Mouse (Mus musculus): ENCODE data around the gene Pacsin2.
A peak's percentile ranks its signal among the peaks of the same experiment; 100 is the strongest.
"Not testable (repeated sequence)": the region's sequence is repeated elsewhere in the genome, so short reads cannot be mapped to it uniquely, and the experiment has no call there.

Pacsin2 gene

DNA sequence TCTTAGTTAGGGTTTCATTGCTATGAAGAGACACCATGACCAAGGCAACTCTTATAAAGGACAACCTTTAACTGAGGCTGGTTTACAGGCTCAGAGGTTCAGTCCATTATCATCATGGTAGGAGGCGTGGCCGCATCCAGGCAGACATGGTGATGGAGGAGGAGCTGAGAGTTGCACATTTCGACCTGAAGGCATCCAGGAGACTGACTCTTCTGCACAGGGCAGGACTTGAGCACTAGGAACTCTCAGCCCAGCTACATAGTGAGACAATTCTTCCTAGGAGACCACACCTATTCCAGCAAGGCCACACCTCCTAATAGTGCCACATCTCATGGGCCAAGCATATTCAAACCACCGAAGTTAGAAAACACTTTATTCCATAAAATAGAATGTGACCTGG is 15.4 kb upstream of the Pacsin2 start:
- DNase-seq (ENCODE audit: low spot score in 2 of 2) = no peak

GRCm38 (mm10) chr15:83478096-83478495 is 13.7 kb upstream of the Pacsin2 start:
- DNase-seq (ENCODE audit: low spot score in 2 of 2) = no peak

- no peak for DNase-seq (ENCODE audit: low spot score in 2 of 2)
These were observed 12.3 kb upstream of the Pacsin2 start for GRCm38 (mm10) chr15:83476593-83477273.

DNA sequence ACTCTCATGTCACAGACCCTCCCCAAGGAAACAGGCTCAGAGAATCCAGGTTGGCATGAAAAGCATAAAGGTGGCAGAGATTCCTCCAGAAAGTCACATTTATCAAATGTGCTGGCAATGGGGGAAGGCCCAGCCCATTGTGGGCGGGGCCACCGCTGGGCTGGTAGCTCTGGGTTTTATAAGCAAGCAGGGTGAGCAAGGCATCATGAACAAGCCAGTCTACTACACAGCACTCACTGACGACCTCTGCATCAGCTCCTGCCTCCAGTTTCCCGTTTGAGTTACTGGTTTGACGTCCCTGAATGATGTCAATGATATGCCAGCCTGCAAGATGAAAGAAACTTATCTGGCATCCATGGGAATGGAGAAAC is 10.0 kb upstream of the Pacsin2 start:
- no peak for DNase-seq (ENCODE audit: low spot score in 2 of 2)

DNA sequence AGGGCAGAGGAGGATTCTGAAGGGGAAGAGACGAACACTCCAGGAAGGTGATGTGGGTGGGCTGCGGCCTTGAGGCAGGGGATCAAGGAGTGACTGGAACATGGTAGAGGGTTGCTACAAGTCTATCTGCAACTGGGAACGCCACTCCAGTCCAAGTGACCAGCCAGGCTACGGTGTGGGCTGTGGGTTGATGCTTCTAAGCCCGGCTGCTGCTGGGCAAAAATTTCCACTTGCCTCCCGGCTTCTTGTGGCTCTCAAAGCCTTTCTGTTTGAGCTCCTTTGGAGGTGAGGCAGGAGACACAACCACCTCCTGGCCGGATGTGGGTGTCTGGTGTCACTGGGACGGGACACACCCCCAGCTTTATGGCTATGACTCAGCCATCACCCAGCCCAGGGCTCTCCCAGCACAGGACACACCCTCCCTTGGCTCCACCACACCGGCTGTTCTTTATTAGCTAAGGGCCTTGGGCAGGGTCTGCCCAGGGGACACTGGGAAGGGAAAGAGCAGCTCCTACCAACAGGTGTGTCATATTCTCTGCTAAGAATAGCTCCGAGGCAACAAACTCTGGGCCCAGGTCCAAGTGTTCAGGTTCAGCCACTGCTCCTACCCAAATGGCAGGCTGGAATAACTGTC is 9.5 kb upstream of the Pacsin2 start:
- no peak for DNase-seq (ENCODE audit: low spot score in 2 of 2)

DNA sequence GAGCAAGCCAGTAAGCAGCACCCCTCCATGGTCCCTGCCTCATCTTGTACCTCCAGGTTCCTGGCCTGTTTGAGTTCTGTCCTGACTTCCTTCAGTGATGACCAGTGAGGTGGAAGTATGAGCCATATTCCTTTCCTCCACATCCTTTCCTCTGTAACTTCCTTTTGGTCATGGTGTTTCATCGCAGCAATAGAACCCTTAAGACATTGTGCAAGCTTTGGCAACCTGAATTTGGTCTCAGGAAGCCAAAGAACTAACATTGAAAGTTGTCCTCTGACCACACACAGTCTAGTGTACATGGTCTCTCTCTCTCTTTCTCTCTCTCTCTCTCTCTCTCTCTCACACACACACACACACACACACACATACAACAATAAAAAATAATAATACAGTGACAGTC is 8.8 kb upstream of the Pacsin2 start:
- DNase-seq (ENCODE audit: low spot score in 2 of 2) = no peak

DNA sequence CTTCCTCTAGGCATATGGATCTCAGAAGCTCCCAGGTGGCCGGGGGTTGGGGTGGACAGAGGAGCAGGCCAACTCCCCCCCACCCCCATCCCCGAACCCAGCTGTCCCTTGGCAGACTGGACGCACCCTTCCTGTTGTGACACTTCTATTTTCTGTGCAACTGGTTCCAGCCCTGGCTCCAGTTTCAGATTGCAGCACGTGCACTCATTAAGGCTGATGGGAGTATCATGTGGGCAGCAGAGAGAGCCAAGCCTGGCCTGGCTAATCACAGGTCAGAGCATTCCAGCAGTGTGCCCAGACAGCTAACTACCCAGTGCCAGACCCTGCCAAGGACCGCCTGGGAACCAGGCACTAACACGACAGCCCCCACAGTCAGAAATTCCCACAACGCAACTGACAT is 7.1 kb upstream of the Pacsin2 start:
- DNase-seq (ENCODE audit: low spot score in 2 of 2) = peak in 1 of 2 experiments; percentile 56

GRCm38 (mm10) chr15:83470443-83470842 is 6.0 kb upstream of the Pacsin2 start:
- no peak for DNase-seq (ENCODE audit: low spot score in 2 of 2)

GRCm38 (mm10) chr15:83469279-83469821 is 4.9 kb upstream of the Pacsin2 start:
- DNase-seq (ENCODE audit: low spot score in 2 of 2) = no peak

- no peak for DNase-seq (ENCODE audit: low spot score in 2 of 2)
These were observed 3.0 kb upstream of the Pacsin2 start for GRCm38 (mm10) chr15:83467232-83467966.

- no peak for DNase-seq (ENCODE audit: low spot score in 2 of 2)
These were observed 1.9 kb upstream of the Pacsin2 start for GRCm38 (mm10) chr15:83466331-83466730.

DNA sequence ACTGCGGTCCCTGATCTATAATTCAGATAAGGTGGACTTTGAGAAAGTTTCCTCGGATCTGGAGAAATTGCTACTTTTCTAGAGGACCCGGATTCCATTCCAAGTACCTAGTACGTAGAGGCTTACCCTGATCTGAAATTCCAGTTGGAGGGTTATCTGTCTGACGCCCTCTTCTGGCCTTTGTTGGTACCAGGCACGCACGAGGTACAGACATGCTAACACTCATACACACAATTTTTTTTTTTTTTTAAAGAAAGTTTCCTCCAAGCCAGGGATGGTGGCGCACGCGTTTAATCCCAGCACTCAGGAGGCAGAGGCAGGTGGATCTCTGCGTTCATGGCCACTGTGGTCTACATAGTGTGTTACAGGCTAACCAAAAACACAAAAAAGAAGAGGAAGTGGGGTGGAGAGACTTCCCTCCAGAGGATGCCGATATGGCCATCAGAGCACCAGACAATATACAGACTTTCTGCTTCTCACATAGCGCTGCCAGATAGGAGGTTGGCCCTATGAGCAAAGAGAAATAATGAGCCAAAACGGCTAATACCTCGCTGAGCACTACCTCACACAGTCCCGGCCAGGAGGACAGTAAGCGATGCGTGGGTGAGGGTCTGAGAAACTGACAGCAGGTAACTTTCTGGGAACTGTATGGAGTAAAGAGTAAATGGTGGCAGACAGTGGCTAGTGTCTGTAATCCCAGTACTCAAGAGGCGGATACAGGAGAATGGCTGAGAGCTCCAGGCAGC is 672 bp upstream of the Pacsin2 start:
- DNase-seq (ENCODE audit: low spot score in 2 of 2) = no peak

DNA sequence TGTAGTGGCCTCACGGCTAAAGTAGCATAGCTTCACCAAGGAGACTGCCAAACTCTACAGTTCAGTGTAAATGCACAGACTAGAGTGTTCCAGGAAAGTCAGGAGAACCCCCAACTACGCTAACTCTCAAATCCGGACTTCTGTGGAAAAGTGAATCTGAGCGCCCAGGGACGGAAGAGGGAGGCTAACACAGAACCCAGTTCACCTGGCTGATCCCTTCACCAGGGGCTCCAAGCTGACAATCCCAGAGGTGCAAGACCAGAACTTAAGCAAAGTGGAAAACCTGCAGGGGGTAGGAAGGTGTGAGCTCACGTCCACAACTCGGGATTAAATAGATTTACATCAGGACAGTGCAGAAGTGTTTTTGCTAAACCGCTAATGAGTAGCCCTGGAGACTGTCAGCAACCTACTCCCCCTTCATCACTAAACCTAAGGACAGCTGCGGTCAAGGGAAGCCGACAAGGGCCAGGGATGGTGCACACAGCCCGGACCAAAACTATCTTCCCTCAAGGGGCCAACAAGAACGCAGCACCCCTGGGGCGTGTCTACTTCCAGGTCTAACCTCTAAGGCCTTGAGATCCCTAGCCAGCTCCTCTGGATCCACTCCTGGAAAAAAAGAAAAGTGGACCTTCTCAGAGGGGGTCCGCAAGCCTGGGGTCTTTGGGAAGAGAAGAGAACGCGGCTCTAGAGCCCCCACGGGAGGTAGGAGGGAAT is 880 bp downstream of the Pacsin2 start:
- DNase-seq (ENCODE audit: low spot score in 2 of 2) = no peak

DNA sequence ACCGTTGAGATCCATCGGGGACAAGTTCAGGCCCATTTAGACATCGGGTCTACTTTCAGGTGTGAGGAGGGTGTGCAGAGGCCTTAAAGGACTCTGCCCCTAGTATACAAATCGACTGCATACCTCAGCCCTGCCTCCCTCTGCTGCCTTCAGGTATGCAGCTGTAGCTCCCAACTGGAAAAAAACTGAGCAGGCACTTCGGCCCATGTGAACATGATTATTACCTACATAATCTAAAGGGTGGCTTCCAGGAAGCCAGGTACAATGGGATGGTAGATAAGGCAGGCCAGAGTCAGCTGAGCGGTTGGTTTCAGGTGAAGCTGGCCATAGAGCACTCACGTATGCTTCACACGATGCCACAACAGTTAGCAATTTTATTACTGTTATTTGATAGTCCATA is 2.1 kb downstream of the Pacsin2 start:
- not testable (repeated sequence) for DNase-seq (ENCODE audit: low spot score in 2 of 2)

GRCm38 (mm10) chr15:83460891-83461290 is 3.5 kb downstream of the Pacsin2 start:
- DNase-seq (ENCODE audit: low spot score in 2 of 2) = no peak

DNA sequence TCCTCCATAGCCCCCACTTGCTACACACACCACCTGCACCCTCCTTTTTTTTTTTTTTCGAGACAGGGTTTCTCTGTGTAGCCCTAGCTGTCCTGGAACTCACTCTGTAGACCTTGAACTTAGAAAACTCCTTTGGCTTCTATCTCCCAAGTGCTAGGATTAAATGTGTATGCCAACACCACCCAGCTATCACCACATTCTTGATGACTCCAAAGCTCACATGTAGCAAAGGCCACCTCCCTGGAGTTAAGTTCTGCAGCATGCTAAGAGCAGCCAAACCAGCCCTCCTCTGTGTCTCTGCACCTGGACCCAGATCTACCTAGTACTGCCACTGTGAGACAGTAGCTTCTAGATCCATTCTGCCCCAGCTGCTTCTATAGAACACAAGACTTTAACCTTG is 6.9 kb downstream of the Pacsin2 start:
- no peak for DNase-seq (ENCODE audit: low spot score in 2 of 2)

DNA sequence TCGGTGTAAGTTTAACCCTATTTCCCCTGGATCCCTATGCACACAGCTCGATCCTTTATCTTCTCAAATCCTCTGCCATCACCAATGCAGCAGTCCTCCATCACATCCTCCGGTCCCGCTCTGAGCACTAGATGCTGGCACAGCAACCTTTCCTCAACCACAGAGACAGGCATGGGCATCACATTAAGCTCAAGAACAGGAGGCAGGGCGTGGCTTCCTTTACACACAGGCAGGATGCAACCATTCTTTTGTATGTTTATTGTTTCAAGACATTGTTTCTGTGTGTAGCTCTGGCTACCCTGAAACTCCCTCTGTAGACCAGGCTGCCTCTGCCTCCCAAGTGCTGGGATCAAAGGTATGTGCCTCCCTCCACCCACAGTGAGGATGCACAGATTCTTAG is 8.8 kb downstream of the Pacsin2 start:
- DNase-seq (ENCODE audit: low spot score in 2 of 2) = no peak

- DNase-seq (ENCODE audit: low spot score in 2 of 2) = no peak
These were observed 9.4 kb downstream of the Pacsin2 start for GRCm38 (mm10) chr15:83455034-83455433.

DNA sequence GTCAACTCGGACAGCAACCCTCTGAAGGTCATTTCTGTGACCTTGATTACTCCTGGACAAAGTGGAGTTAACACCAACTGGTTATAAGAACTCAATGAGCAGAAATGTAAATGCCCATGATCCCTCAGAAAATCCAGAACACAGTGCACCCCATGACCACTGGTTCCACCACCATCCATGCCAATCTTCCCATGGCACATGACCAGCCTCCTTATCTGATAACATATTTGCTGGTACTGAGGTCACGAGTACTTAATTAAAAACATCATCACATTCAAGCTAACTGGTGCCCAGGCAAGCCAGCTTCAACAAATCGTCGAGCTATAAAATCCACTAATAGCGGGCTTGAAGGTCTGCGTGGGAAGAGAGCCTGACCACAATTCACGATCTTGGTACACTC is 10.0 kb downstream of the Pacsin2 start:
- DNase-seq (ENCODE audit: low spot score in 2 of 2) = no peak

DNA sequence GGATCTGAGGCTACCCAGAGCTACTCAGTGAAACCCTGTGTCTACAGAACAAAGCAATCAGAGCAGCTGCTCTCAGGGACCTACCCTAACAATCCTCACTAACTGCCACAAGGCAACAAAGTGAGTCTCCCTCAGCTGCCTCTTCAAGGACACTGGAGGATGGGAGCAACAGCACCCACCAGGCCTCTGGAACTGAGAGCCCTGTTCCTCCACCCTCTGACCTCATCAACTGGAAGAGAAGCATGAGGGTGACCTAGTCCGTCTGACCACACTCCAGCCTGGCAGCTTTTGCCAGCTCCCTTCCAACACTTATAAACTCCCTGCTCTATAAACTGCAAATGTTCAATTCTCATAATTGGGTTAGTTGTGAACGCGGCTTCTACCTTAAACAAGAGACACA is 10.5 kb downstream of the Pacsin2 start:
- no peak for DNase-seq (ENCODE audit: low spot score in 2 of 2)

DNA sequence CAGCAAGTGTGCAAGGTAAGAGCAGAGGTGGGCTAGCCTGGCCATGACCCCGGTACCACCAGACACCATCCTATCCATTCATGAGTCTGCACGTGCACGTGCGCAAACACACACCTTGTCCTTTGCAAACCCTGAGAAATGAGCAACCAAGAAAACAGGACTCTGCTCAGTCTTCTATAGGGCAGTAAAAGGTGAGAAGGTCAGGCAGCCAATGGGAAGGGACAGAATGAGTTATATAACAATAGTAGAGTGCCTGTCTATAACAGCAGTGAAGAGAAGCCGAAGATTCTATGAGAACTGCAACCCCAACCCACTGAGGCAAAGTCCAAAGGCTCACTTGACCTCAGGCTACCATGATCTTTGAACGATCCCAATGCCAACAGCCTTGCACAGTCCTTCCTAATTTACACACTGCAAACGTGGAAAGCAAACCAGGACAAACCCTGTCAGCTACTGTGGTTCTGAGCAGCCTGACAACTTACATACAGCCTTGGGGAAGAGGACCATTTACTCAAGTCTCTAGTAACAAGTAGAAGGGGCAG is 12.1 kb downstream of the Pacsin2 start:
- no peak for DNase-seq (ENCODE audit: low spot score in 2 of 2)
